Mouse (Mus musculus) C2C12 (cell line): ENCODE data around the gene Trip10.

Experiments
- CEBPB ChIP-seq: IDR thresholded peaks from one replicate; pipeline ENCODE4 v1.6.1; 2011; ENCODE audit warnings: low read depth, mild to moderate bottlenecking, control low read depth, moderate library complexity
- CTCF ChIP-seq: IDR thresholded peaks from one replicate; pipeline ENCODE4 v1.5.1; 2011; ENCODE audit not compliant: control insufficient read depth, insufficient read depth, insufficient read length
- MAX ChIP-seq: IDR thresholded peaks from one replicate; pipeline ENCODE4 v1.6.1; 2011; ENCODE audit warnings: mild to moderate bottlenecking, control low read depth
- MYOG ChIP-seq: IDR thresholded peaks from one replicate; pipeline ENCODE4 v1.6.1; 2011; ENCODE audit not compliant: control insufficient read depth, insufficient read length; ENCODE audit errors: extremely low read depth

- TF ChIP-seq CTCF (no peak), MYOG (no peak), MAX (no peak), CEBPB (no peak)
These were observed 12.5 kb downstream of the Trip10 start for GRCm38 (mm10) chr17:57261796-57262195.
